Mouse (Mus musculus): Measurements from ENCODE around the gene Gm45521. TPM values are rescaled to one million over a fixed set of nuclear protein-coding genes. Genes with fewer than 3 reads are reported as not detected.

Gm45521 gene
- not detected in 2 replicates for polyA plus RNA-seq (2012; rRNA removed)

GRCm38 (mm10) chr14:7957049-7957448 lies at the start of gene Gm45521:
Gm45521 (plus strand) TSS chr14:7957288.

GRCm38 (mm10) chr14:7994271-7994767 lies 37.2 kb downstream of the Gm45521 start, which contains the start of gene Dnase1l3:
Dnase1l3 (minus strand) TSS chr14:7994573.

GRCm38 (mm10) chr14:8002432-8003092 lies 45.5 kb downstream of the Gm45521 start, which contains the start of gene Abhd6:
Abhd6 (plus strand) TSS chr14:8002902.

Other genes starting within 250 kb of the Gm45521 start
- gene Gm26661, start 165.7 kb upstream of the Gm45521 start, polyA plus RNA-seq (2012; rRNA removed) = not detected in 2 replicates
- 3.7 TPM in 2 replicates for gene Flnb, start 139.3 kb upstream of the Gm45521 start, polyA plus RNA-seq (2012; rRNA removed)
- 0.64 and 0.71 TPM in 2 replicates for gene Dnase1l3, start 37.3 kb downstream of the Gm45521 start, polyA plus RNA-seq (2012; rRNA removed)
- 3.5 and 3.9 TPM in 2 replicates for gene Abhd6, start 45.6 kb downstream of the Gm45521 start, polyA plus RNA-seq (2012; rRNA removed)
- 10.8 and 10.9 TPM in 2 replicates for gene Rpp14, start 123.1 kb downstream of the Gm45521 start, polyA plus RNA-seq (2012; rRNA removed)
- 7.0 and 7.5 TPM in 2 replicates for gene Pxk, start 140.9 kb downstream of the Gm45521 start, polyA plus RNA-seq (2012; rRNA removed)
- gene Pdhb, start 215.7 kb downstream of the Gm45521 start, polyA plus RNA-seq (2012; rRNA removed) = 84.3 and 86.3 TPM in 2 replicates